23 mouse cellular contexts compared by ENCODE assay signal in the genomic region with DNA sequence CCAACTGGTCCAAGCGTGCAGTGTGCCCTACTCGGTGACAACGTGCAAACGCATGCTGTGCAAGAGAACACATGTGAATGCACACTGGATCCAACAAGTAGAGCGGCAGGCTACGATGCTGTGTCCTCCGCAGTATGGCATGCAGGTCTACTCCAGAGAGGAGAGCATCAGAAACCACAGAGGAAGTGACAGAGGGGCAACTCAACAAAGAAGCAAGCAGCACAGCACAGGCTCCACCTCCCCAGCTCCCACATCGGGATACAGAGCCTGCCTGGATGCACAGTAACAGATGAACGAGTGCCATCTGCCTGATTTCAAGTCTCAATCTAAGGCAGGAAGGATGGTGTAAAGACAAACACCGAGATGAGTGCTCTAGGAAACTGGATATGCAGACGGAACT. TPM values are rescaled to one million over a fixed set of nuclear protein-coding genes. Genes with fewer than 3 reads are reported as not detected.
DNase-seq lines count a peak whose midpoint lies in the region; ATAC-seq and TF ChIP-seq lines count a peak whose summit lies in the region.
"Had no signal": no experiment of that assay in that cellular context is flagged by ENCODE, and none has a peak within 500 bp of the region (broad histone marks: within the 10 kb centered on the region; RNA-seq: fewer than 3 reads in every experiment).

No protein-coding gene starts in this region.

- no peaks in the 10 kb centered on the region for H3K4me1 ChIP-seq in forebrain, embryonic 13.5 days
- H3K4me1 ChIP-seq in forebrain, embryonic 11.5 days (replicated peaks; ENCODE audit: control insufficient read depth, insufficient read depth, low read length) = no peaks in the 10 kb centered on the region
- no peaks in the 10 kb centered on the region for H3K4me1 ChIP-seq in forebrain, embryonic 16.5 days (replicated peaks; ENCODE audit: control insufficient read depth, insufficient read depth, low read length)
- no peaks in the 10 kb centered on the region for H3K4me1 ChIP-seq in hindbrain, embryonic 10.5 days (replicated peaks)
- H3K4me1 ChIP-seq: embryonic facial prominence, embryonic 15.5 days; heart, embryonic 10.5 days; midbrain, embryonic 12.5 days had no signal

- H3K9me3 ChIP-seq in forebrain, embryonic 13.5 days (replicated peaks) = no peaks in the 10 kb centered on the region
- H3K9me3 ChIP-seq in forebrain, embryonic 11.5 days (ENCODE audit: control insufficient read depth, low read length) = no peaks in the 10 kb centered on the region
- H3K9me3 ChIP-seq in forebrain, embryonic 16.5 days (ENCODE audit: control insufficient read depth, low read length) = no peaks in the 10 kb centered on the region
- H3K9me3 ChIP-seq in hindbrain, embryonic 10.5 days = no peaks in the 10 kb centered on the region
- H3K9me3 ChIP-seq: embryonic facial prominence, embryonic 15.5 days; heart, embryonic 10.5 days; midbrain, embryonic 12.5 days had no signal

- ATAC-seq in forebrain, embryonic 13.5 days = peak; percentile 36; the same call in 1 of the 2 replicates
- no peak for ATAC-seq in forebrain, embryonic 11.5 days (replicated peaks; ENCODE audit: low FRiP score)
- peak; percentile 82 for ATAC-seq in forebrain, embryonic 16.5 days
- ATAC-seq: hindbrain, postnatal 0 days; liver, postnatal 0 days had no signal

- peaks cover 70% of the 10 kb centered on the region for H3K36me3 ChIP-seq in forebrain, embryonic 13.5 days (ENCODE audit: poor library complexity, severe bottlenecking)
- peaks cover 11% of the 10 kb centered on the region; the same call in 1 of the 2 replicates for H3K36me3 ChIP-seq in forebrain, embryonic 11.5 days (ENCODE audit: control insufficient read depth, insufficient read depth, low read length)
- H3K36me3 ChIP-seq in forebrain, embryonic 16.5 days (ENCODE audit: control insufficient read depth, insufficient read depth) = peaks cover 6% of the 10 kb centered on the region; the same call in 1 of the 2 replicates
- peaks cover 93% of the 10 kb centered on the region for H3K36me3 ChIP-seq in hindbrain, embryonic 10.5 days

- H3K27ac ChIP-seq in forebrain, embryonic 13.5 days = 0 out of 2 replicates have a peak overlapping the region, but pooled peaks have one; percentile 31
- no peak overlapping the region for H3K27ac ChIP-seq in forebrain, embryonic 11.5 days (ENCODE audit: low read depth, low read length)
- H3K27ac ChIP-seq in left cerebral cortex, adult 2 months = peak overlapping the region; percentile 38; the same call in 1 of the 2 replicates
- H3K27ac ChIP-seq in forebrain, embryonic 16.5 days (ENCODE audit: low read length) = peak overlapping the region; percentile 58
- no peak overlapping the region for H3K27ac ChIP-seq in hindbrain, embryonic 10.5 days
- H3K27ac ChIP-seq: embryonic facial prominence, embryonic 15.5 days; heart, embryonic 10.5 days; hindbrain, postnatal 0 days; midbrain, embryonic 12.5 days had no signal

- no peaks in the 10 kb centered on the region for H3K27me3 ChIP-seq in forebrain, embryonic 13.5 days
- no peaks in the 10 kb centered on the region for H3K27me3 ChIP-seq in forebrain, embryonic 11.5 days (ENCODE audit: control insufficient read depth, insufficient read depth, low read length)
- H3K27me3 ChIP-seq in forebrain, embryonic 16.5 days (replicated peaks; ENCODE audit: control insufficient read depth, insufficient read depth, low read length) = no peaks in the 10 kb centered on the region
- no peaks in the 10 kb centered on the region for H3K27me3 ChIP-seq in hindbrain, embryonic 10.5 days (ENCODE audit: insufficient read depth, poor library complexity, severe bottlenecking)
- H3K27me3 ChIP-seq: embryonic facial prominence, embryonic 15.5 days; midbrain, embryonic 12.5 days had no signal

- intact Hi-C loops in left cerebral cortex, adult 2 months (cut with DNase I) = loop anchor here (5.0 kb wide), 1 partner anchor 418 kb away; no protein-coding TSS in a partner anchor
- intact Hi-C loops in left cerebral cortex, postnatal 4 days (cut with DNase I) = no loop called here

- no peak overlapping the region for H3K4me3 ChIP-seq in forebrain, embryonic 13.5 days
- no peak overlapping the region for H3K4me3 ChIP-seq in forebrain, embryonic 11.5 days (ENCODE audit: low read depth, low read length)
- peak overlapping the region; percentile 13; the same call in 1 of the 2 replicates for H3K4me3 ChIP-seq in left cerebral cortex, adult 2 months
- no peak overlapping the region for H3K4me3 ChIP-seq in forebrain, embryonic 16.5 days (replicated peaks; ENCODE audit: low read length)
- H3K4me3 ChIP-seq in hindbrain, embryonic 10.5 days = no peak overlapping the region
- H3K4me3 ChIP-seq: embryonic facial prominence, embryonic 15.5 days; heart, embryonic 10.5 days; midbrain, embryonic 12.5 days had no signal

- 91% methylated on average over 11 of the region's 11 CpGs for WGBS in forebrain, embryonic 13.5 days
- WGBS in forebrain, embryonic 11.5 days = 95% methylated on average over 11 of the region's 11 CpGs
- WGBS in forebrain, embryonic 16.5 days = 80% methylated on average over 11 of the region's 11 CpGs
- 91% methylated on average over 11 of the region's 11 CpGs for WGBS in hindbrain, embryonic 10.5 days

- H3K4me2 ChIP-seq in forebrain, embryonic 13.5 days = no peak overlapping the region
- H3K4me2 ChIP-seq in forebrain, embryonic 11.5 days (ENCODE audit: low read depth, low read length, severe bottlenecking) = no peak overlapping the region
- no peak overlapping the region for H3K4me2 ChIP-seq in forebrain, embryonic 16.5 days (ENCODE audit: low read length)
- H3K4me2 ChIP-seq: embryonic facial prominence, embryonic 15.5 days; midbrain, embryonic 12.5 days had no signal

- no peak for TF ChIP-seq CTCF in left cerebral cortex, adult 2 months (IDR thresholded peaks at IDR 0.05)

- DNase-seq in forebrain, embryonic 11.5 days (ENCODE audit: low spot score) = no peak
- DNase-seq in left cerebral cortex, adult 2 months (ENCODE audit: extremely low spot score in 1 of 2, low spot score in 2 of 2) = no peak
- no peak for DNase-seq in left cerebral cortex, postnatal 4 days
- peak; percentile 19 to 45 for DNase-seq in right cerebral cortex, adult 2 months (ENCODE audit: low spot score in 2 of 2)
- no peak for DNase-seq in hindbrain, embryonic 10.5 days (ENCODE audit: low spot score)
- DNase-seq in heart, postnatal 4 days = no peak
- DNase-seq: adrenal gland, postnatal 25 days; cerebellum, postnatal 10 days; embryo, embryonic 11 days; gastrocnemius, postnatal 25 days; heart, postnatal 14 days; kidney, adult 18-20 months; kidney, postnatal 10 days; liver; liver, postnatal 0 days; spleen, adult 18-20 months; thymus, adult 2 months had no signal

- no peak overlapping the region for H3K9ac ChIP-seq in forebrain, embryonic 13.5 days
- no peak overlapping the region for H3K9ac ChIP-seq in forebrain, embryonic 11.5 days (ENCODE audit: low read length)
- no peak overlapping the region for H3K9ac ChIP-seq in forebrain, embryonic 16.5 days (replicated peaks; ENCODE audit: low read depth, low read length)
- H3K9ac ChIP-seq: embryonic facial prominence, embryonic 15.5 days; liver, postnatal 0 days; midbrain, embryonic 12.5 days had no signal

RNA-seq across cellular contexts. Expression of gene Nuf2, which starts 11.9 kb away (rescaled TPM):
- polyA plus RNA-seq in forebrain, embryonic 13.5 days (2015; fragmentation: Nextera tagmentation; extraction: Ambion mirVana) = 64.6 and 66.7 TPM in 2 replicates
- 104 and 105 TPM in 2 replicates for polyA plus RNA-seq in forebrain, embryonic 11.5 days (2014; fragmentation: Nextera tagmentation; extraction: Ambion mirVana)
- 1 to 10 TPM; 1.4 to 1.5 TPM for total RNA-seq in left cerebral cortex, adult 2 months (2021)
- 1 to 10 TPM; 9.0 to 9.2 TPM for total RNA-seq in left cerebral cortex, postnatal 4 days (2021)
- 25.1 and 31.2 TPM in 2 replicates for polyA plus RNA-seq in forebrain, embryonic 16.5 days (2015; fragmentation: Nextera tagmentation; extraction: Ambion mirVana)
- 67.6 and 75.7 TPM in 2 replicates for polyA plus RNA-seq in hindbrain, embryonic 10.5 days (2016; fragmentation: Nextera tagmentation; extraction: Ambion mirVana)
- 10 to 100 TPM; 35.8 to 41.8 TPM for total RNA-seq in heart, postnatal 4 days (2021)

Comparison
In these comparisons a context has a peak if more than half of its experiments do, and no peak if none do; other contexts are left out.
1. H3K27ac ChIP-seq: peak in forebrain, embryonic 13.5 days (single experiment), left cerebral cortex, adult 2 months (single experiment) and forebrain, embryonic 16.5 days (single experiment); none in forebrain, embryonic 11.5 days (single experiment) and hindbrain, embryonic 10.5 days (single experiment).
2. DNase-seq: peak in right cerebral cortex, adult 2 months (2 of 2); none in forebrain, embryonic 11.5 days (single experiment), left cerebral cortex, adult 2 months (0 of 2), left cerebral cortex, postnatal 4 days (single experiment), hindbrain, embryonic 10.5 days (single experiment) and heart, postnatal 4 days (single experiment).